Mouse (Mus musculus): ENCODE results near the gene Gm11361. TPM values are rescaled to one million over a fixed set of nuclear protein-coding genes. Genes with fewer than 3 reads are reported as not detected.

Gm11361 gene
- total RNA-seq (2021), result 10 to 100 TPM; 50.8 to 71.2 TPM
- long read RNA-seq, partial matches to known transcripts, result 0 of 1 reads
- long read RNA-seq, other reads (novel, unspliced or antisense), result 0 of 1 reads

- DNase-seq (ENCODE audit: low spot score in 2 of 2), result no peak
These were observed at the start of gene Gm11361 for GRCm38 (mm10) chr13:28257228-28257627. Gm11361 (plus strand) TSS chr13:28257528.

- no peak for DNase-seq (ENCODE audit: low spot score in 2 of 2)
These were observed 7.1 kb downstream of the Gm11361 start for GRCm38 (mm10) chr13:28264399-28264798.

- no peak for DNase-seq (ENCODE audit: low spot score in 2 of 2)
These were observed 30.0 kb downstream of the Gm11361 start for GRCm38 (mm10) chr13:28287368-28287767.

- no peak for DNase-seq (ENCODE audit: low spot score in 2 of 2)
These were observed 36.9 kb downstream of the Gm11361 start for GRCm38 (mm10) chr13:28294272-28294671.

GRCm38 (mm10) chr13:28294757-28295361 lies 37.5 kb downstream of the Gm11361 start:
- no peak for DNase-seq (ENCODE audit: low spot score in 2 of 2)

GRCm38 (mm10) chr13:28295492-28295891 lies 38.2 kb downstream of the Gm11361 start:
- peak in 1 of 2 experiments; percentile 13 for DNase-seq (ENCODE audit: low spot score in 2 of 2)

- no peak for DNase-seq (ENCODE audit: low spot score in 2 of 2)
These were observed 39.8 kb downstream of the Gm11361 start for GRCm38 (mm10) chr13:28297098-28297497.

GRCm38 (mm10) chr13:28297577-28297976 lies 40.2 kb downstream of the Gm11361 start:
- DNase-seq (ENCODE audit: low spot score in 2 of 2), result no peak

Other genes with a start within 250 kb of the Gm11361 start
- gene Prl4a1, start 241.3 kb upstream of the Gm11361 start, total RNA-seq (2021), result not detected
- not detected for gene Prl5a1, start 115.0 kb upstream of the Gm11361 start, total RNA-seq (2021)

All from layer of hippocampus, adult 18-20 months (tissue).